Mouse (Mus musculus) monocyte, adult 2 months (primary cell): Measurements from ENCODE around the gene Nrxn1.

Experiments used
- DNase-seq, 2 experiments: peaks; one replicate each; pipeline ENCODE4 v3.0.0; 2022; ENCODE audit warnings: low spot score in 2 of 2, low read depth in 1 of 2

The Nrxn1 gene

DNA sequence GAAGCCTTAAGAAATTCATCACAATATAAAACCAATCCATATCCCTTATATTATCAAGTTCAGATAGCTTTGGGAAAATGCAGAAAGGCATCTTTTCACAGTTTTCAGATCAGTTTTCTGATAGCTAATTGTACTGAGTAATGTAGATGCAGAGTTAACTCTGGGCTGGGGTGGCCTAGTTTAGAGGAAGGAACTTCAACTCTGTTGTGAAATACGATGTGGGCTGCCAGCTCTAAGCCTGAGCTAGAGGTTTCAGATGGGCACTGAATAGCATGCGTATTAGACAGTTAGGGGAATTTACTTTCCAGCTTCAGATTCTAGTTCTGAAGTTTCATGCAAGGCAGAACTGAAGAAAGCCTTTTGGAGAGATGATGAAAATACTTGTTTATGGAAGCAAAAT lies 976.6 kb downstream of the Nrxn1 start:
- no peak for DNase-seq

DNA sequence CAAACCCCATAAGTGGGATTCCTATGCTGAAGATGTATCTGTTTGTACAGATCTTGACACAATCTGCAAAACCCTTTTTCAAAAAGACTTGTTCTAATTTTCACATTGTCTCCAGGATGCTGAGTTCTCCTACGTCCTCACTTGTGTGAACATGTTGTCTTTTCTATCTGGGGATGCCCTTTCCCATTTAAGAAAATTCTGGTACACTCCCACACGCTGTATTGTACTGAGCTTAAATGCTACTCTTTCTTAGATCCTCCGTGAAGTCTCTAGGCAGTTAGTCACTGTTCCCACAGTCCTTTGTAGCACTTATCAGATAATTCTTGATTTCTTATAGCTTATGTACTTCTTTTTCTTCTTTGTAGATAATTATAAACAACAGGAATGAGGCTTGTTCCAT lies 997.9 kb downstream of the Nrxn1 start:
- DNase-seq: no peak

DNA sequence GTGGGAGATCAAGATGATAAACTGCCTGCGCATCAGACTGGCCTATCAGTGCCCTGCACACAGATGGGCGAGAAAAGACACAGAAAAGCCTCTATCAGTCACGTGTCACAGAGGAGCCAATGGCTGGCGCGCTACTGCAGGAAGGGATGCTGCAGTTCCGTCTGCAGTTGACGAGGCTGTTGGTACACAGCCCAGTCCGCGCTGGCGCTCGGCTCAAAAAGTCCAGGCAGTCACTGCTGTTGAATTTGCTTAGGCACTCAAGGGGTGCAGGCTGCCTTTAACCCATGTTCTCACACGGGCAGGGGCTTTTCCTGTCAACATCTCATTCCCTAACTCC lies 1004.6 kb downstream of the Nrxn1 start:
- DNase-seq: no peak

DNA sequence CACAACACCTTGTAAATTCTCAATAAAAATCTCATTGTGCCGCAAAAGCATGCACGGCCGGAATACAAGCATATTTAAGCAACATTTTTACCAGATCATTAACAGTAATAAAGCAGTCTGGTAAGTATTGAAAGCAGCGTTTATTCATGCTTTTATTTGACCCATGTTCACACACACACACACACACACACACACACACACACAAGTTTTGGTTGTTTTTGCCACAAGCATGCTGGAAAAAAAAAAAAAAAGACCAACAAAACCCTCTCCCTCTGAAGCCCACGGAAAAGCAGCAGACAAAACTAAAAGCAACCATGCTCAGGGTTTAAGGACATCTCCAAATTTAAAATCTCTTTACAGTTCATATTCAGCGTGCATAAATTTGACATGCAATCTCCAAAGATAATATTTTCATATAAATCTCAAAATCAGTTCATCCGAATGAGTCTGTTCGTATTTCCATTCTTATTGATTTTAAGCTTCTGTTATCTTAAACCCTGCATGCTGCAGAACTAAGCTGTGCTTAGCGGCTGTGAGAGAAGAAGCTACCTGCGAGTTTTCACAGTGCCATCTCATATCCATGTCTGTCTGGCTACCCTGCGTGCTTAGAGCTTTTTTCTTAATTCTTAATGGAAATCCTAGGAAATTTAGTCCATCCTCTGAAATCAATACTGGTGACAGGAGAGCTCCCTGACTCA lies 1005.1 kb downstream of the Nrxn1 start:
- DNase-seq: no peak

DNA sequence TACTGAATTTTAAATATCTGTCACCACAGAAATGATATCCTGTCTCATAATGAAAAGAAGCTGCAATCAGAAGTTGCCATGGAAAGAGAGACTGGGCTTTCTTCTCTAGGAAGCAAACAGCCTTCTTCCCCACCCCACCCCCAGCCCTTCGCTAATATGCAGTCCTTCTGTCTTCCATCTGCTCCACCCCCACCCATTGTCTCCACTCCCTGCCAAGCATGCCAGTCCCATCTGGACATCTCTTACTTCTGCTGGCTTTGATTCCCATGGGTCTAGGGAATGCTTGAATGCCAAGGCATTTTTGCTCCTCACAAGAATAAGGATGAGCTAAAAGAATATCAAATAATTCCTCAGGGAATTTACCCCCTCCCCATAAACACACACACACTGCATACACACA lies 1006.0 kb downstream of the Nrxn1 start:
- DNase-seq: no peak

DNA sequence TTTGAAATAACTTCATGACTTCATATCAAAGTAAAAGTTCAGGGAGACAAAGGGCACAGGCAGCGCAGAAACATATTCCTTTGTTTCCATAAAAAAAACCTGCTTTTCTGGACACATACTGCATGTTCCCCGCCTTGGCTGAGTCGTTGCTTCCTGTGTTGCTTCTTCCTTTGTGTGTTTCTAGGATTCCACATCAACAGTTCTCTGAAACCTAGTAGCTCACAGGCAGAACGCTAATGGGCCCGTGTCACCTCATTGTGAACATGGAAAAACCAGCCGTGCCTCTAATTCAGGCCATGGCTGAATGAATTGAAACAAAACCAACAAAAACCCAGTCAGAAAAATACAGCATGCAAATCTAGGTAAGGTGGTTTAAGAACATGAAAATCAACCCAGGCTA lies 1013.9 kb downstream of the Nrxn1 start:
- DNase-seq: no peak

DNA sequence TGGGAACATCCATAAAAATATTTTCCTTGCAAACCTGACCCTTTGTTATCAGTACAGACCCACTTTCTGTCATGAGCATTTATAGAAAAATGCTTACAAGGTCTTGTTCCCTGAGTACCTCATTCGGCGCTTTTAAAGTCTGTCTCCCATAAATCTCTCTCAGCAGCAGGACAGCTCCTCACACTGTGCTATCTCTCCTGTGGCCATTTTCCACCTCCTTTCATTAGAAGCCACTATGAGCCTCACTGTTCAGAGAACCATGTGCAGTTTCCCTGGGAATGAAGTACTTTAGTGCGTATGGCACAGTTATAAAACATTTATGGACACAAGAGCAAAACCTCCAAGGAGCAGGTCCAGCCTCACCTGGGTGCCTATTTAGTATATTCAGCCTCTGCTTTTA lies 1014.4 kb downstream of the Nrxn1 start:
- no peak for DNase-seq

DNA sequence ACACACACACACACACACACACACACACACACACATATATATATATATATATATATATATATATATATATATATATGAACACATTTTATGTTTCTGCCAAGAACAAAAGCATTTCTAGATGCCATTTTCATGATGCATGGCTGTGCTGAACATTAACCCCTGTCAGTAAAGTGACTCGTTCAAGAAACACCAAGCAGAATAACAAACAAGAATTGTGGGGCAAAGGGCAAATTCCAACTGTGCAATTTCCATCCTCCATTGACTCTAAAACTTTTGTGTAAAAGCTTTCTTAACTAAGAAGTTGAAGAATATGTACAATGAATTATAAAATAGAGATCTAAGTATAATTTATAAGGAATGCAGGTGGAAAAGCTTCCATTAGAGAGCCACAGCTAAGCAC lies 1030.0 kb downstream of the Nrxn1 start:
- DNase-seq: no peak

DNA sequence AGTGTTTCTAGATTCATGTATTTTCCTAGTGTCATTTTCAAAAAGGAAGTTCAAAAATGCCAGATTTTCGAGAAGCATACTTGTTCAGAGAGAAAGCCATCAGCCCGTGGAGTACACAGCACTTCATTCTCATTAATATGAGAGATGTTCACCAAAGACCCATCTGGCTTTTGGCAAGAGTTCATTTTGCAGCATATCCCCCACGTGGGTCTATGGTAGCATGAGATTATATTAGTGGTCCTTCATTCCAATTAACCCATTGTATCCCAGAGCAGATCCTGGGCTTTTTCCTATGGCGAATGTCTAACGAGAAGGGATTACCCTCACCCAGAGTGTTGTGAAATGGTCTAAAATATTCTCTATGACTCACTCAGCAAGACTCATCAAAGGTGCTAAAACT lies 1032.0 kb downstream of the Nrxn1 start:
- DNase-seq: no peak

DNA sequence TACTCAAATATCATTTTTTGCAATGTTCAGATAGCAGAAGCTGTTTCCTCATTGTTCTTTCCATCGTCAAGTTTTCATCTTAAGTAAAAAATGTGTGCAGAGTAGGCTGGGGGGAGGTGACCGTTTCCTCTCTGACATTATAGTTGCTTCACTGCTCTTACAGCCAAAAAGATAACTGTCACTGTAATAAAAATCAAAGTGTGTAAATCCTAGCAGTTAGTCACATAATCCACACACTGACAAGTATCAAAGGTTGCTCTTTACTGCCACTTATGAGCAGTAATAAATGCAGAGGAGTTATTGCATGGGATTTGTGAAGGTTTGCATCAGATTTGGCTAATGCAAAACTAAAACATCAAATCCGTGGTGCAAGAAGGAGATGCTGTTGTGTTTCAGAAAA lies 1032.7 kb downstream of the Nrxn1 start:
- no peak for DNase-seq

DNA sequence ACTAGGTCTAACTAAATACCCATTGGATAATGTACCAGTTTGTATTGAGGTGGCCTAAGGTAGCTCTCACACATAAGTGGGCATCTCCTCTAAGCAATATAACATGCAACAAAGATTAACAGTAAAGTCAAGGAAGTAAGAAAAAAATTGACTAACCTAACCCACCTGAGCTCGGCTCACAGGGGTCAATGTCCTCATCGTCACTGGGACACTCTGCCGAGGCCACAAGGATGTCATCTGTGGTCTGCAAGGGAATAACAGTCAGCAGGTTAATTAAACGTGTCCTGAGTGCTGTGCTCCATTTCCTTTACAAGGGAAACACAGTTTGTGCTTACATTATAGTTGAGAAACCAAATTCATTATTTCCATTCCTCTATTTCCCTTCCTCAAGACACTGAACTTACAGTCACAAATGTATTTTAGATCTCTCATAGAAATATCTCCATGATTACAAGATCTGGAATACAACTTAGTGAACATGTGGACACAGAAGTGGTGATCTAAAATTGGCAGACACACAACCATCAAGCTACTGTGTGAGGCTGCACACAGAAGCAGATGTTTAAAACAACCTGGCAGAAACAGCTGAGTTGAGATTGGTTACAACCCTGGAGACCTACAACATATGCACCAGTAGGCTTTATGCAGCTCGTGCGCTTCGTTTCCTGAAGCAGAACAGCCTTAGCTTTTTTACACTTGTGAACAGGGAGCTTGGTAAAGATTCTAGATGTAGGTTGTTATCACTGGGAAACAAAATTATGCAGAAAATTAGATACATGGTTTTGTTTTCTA lies 1033.4 kb downstream of the Nrxn1 start:
- DNase-seq: no peak

DNA sequence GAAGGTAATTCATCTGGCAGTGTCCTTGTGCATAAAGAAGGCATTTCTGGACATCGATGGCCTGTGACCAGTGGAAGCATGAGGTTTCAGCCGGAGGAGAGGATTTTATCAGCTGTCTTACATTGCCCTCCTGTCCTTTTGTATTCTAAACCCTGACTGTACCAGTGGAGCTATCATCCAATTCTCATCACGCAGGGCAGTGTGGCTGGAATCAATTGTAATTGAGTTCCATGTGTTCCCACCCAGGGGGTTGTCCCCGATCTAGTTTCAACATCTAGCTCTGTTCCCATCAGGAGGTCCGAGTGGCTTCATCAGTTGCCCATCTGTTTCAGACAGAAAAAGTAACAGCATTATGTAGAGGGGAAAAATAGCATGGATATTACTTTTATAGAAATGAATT lies 1038.6 kb downstream of the Nrxn1 start:
- DNase-seq: no peak

DNA sequence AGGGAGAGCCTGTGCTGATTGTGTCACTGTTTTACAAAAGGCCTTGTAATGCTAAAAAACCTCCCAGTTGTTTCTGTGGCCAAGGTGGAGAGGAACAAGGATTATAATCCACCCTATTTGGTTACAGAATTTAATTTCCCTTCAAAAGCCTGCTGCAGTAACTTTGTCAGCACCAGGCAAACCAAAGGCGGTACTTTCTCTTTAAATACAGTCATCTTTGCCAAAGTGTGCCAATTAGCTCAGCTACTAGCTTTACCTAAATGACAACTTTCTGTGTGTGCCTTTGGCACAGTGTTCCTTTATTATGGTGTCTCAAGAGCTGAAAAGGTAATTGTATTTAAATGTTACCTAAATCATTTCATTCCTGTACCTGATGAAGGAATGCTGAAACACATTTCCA lies 1053.6 kb downstream of the Nrxn1 start:
- DNase-seq: no peak

DNA sequence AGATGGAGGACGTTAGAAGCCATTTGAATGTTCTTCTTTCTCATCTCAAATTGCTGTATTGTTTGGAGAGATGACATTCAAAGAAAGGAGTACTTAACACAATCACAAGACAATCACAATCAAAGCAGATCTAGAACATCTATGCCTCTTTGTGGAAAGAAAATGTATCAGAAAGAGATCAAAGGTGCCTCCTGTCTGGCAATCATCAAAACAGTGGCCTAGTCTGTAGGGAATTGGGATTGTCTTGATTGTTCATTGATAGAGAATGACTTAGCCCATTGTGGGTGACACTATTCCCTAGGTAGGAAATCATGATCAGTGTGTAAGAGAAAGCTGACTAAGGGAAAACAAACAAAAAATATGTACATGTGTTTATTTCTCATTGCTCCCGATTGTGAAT lies 1060.5 kb downstream of the Nrxn1 start:
- DNase-seq: no peak

DNA sequence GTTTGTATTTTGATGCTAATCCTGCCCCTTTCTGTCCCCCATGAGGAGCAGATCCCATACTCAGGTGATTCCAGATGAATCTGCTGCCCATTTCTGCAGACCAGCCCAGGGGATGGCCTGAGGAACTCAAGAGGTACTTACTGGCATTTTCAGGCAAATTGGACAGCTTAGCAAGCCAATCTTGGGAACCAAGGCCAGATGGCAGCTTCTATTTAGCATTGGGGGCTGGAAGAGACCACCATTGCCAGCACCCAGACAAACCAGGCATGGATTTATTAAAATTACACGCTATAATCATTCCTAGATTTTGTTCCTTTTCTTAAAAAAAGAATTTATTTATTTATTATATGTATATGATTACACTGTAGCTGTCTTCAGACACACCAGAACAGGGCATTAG lies 1076.2 kb downstream of the Nrxn1 start:
- DNase-seq: no peak

DNA sequence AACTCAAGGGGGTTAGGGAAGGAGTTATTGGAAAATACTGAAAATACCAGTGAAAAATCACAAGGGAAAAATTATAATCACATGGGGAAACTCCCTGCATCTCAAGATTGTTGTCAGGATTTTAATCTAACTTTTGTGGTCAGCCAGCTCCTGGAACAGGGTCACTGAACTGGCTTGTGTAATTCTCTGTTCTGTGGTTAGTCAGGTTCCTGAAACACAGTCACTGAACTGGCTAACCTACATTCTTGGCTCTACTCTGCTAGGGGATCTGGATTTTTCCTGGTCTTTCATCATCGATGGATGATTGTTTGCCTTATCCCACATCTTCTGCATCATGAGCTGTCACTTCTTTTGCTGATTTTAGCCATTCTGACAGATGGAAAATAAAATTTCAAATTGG lies 1081.1 kb downstream of the Nrxn1 start:
- no peak for DNase-seq

DNA sequence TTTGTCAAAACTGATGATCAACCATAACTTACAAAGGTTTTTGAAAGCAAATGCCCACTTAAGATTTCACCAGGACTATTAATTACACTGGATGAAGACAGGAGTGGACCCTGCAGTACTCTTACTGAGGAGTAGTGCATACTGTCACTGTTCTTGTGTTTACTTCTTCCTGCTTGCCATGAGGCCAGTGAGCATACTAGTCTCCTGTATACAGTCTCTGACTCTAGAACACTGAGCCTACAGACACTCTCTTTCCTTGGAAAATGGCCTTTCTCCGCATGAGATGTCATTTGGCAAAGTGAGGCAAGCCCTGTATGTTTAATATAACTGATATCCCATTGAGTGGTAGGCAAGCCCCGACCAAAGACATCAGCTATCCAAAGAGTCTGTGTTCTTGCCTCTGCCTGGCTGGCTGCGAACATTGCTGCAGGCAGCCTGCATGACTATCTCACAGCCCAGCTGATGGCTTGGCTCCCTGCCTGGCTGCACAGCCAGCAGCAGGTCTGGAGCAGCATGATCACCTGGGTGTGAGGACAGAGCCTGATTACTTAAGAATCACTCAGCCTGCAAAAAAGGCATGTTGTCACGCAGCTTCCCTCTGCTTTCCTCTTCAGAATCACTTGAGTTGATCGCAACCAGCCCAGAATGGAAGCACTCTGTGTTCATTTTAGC lies 1085.3 kb downstream of the Nrxn1 start:
- DNase-seq: no peak

DNA sequence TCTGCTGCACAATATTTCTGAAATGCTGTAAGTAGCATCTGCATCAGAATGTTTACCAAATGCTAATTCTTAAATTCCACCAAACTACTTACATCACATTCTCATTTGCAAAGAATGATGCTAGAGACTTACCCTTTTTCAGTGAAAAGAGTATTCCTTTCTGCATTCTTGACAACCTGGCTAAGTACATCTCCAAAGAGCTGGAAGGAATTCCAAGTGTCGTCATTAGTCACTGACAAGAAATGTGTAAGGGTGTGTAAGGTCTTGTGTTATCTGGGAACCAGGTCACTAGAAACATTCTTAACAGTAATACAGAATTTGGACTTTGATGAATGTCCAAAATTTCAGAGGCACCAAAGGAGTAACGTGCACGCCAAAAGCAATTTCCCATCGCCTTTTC lies 1102.2 kb downstream of the Nrxn1 start:
- no peak for DNase-seq
